Comparison of ENCODE assay signal across 9 mouse cellular contexts in genomic region chr15:85867696-85868095, GRCm38 (mm10). TPM values are rescaled to one million over a fixed set of nuclear protein-coding genes. Genes with fewer than 3 reads are reported as not detected.
DNase-seq lines count a peak whose midpoint lies in the region; ATAC-seq and TF ChIP-seq lines count a peak whose summit lies in the region.
"Had no signal": no experiment of that assay in that cellular context is flagged by ENCODE, and none has a peak within 500 bp of the region (broad histone marks: within the 10 kb centered on the region; RNA-seq: fewer than 3 reads in every experiment).

No protein-coding gene starts in this region.

- no peak overlapping the region for H3K9ac ChIP-seq in midbrain, embryonic 11.5 days (ENCODE audit: low read length)
- no peak overlapping the region for H3K9ac ChIP-seq in midbrain, embryonic 15.5 days
- H3K9ac ChIP-seq in intestine, embryonic 16.5 days (ENCODE audit: low read depth, low read length): no peak overlapping the region
- no peak overlapping the region for H3K9ac ChIP-seq in stomach, postnatal 0 days (ENCODE audit: low read length)
- H3K9ac ChIP-seq: neural tube, embryonic 13.5 days had no signal

- ATAC-seq in midbrain, embryonic 11.5 days (ENCODE audit: low FRiP score): peak; percentile 24; the same call in 1 of the 2 replicates
- no peak for ATAC-seq in midbrain, embryonic 15.5 days (replicated peaks)
- ATAC-seq in intestine, embryonic 16.5 days: peak; percentile 60
- ATAC-seq in stomach, postnatal 0 days (ENCODE audit: low FRiP score, low TSS enrichment): peak; percentile 59

- TF ChIP-seq POLR2A in cerebellum, adult 2 months (IDR thresholded peaks at IDR 0.05; ENCODE audit: borderline replicate concordance, insufficient read depth, low read length): no peak

- TF ChIP-seq EP300 in stomach, postnatal 0 days (optimal IDR thresholded peaks at IDR 0.05): no peak

- 70% methylated on average over 6 of the region's 6 CpGs for WGBS in midbrain, embryonic 11.5 days
- 51% methylated on average over 6 of the region's 6 CpGs for WGBS in midbrain, embryonic 15.5 days
- WGBS in cerebellum, adult 2 months: 29% methylated on average over 6 of the region's 6 CpGs
- WGBS in intestine, embryonic 16.5 days: 46% methylated on average over 6 of the region's 6 CpGs
- WGBS in limb, embryonic 10.5 days: 60% methylated on average over 6 of the region's 6 CpGs
- 40% methylated on average over 6 of the region's 6 CpGs for WGBS in stomach, postnatal 0 days

- H3K27me3 ChIP-seq in midbrain, embryonic 11.5 days (ENCODE audit: control insufficient read depth, insufficient read depth, low read length): no peaks in the 10 kb centered on the region
- H3K27me3 ChIP-seq in midbrain, embryonic 15.5 days (replicated peaks): no peaks in the 10 kb centered on the region
- H3K27me3 ChIP-seq in cerebellum, adult 2 months (ENCODE audit: control insufficient read depth, insufficient read depth, low read length): no peaks in the 10 kb centered on the region
- no peaks in the 10 kb centered on the region for H3K27me3 ChIP-seq in intestine, embryonic 16.5 days (replicated peaks; ENCODE audit: control insufficient read depth, insufficient read depth, low read length)
- no peaks in the 10 kb centered on the region for H3K27me3 ChIP-seq in limb, embryonic 10.5 days (ENCODE audit: low read depth, poor library complexity, severe bottlenecking)
- no peaks in the 10 kb centered on the region for H3K27me3 ChIP-seq in stomach, postnatal 0 days (ENCODE audit: control insufficient read depth, insufficient read depth, low read length)
- H3K27me3 ChIP-seq: neural tube, embryonic 13.5 days had no signal

- H3K4me2 ChIP-seq in midbrain, embryonic 11.5 days: no peak overlapping the region
- H3K4me2 ChIP-seq in midbrain, embryonic 15.5 days: no peak overlapping the region
- H3K4me2 ChIP-seq in intestine, embryonic 16.5 days (ENCODE audit: low read depth, low read length): no peak overlapping the region
- no peak overlapping the region for H3K4me2 ChIP-seq in stomach, postnatal 0 days (replicated peaks; ENCODE audit: low read depth)
- H3K4me2 ChIP-seq: neural tube, embryonic 13.5 days had no signal

- DNase-seq in midbrain, embryonic 11.5 days (ENCODE audit: low spot score, missing footprints): peak; percentile 91
- peak; percentile 76 to 77 for DNase-seq in cerebellum, adult 2 months
- DNase-seq in forelimb bud, embryonic 11.5 days (ENCODE audit: low read depth, low spot score): peak; percentile 65
- DNase-seq in limb, embryonic 10.5 days (ENCODE audit: low spot score): peak; percentile 69
- DNase-seq in natural killer cell, adult 2 months (ENCODE audit: low spot score in 2 of 2): peak; percentile 55 to 71
- peak; percentile 74 for DNase-seq in stomach, postnatal 0 days (ENCODE audit: low spot score)

- H3K4me1 ChIP-seq in midbrain, embryonic 11.5 days (ENCODE audit: control insufficient read depth, insufficient read depth, low read length): no peaks in the 10 kb centered on the region
- H3K4me1 ChIP-seq in midbrain, embryonic 15.5 days: no peaks in the 10 kb centered on the region
- H3K4me1 ChIP-seq in cerebellum, adult 2 months (ENCODE audit: control insufficient read depth, insufficient read depth, low read length): no peaks in the 10 kb centered on the region
- no peaks in the 10 kb centered on the region for H3K4me1 ChIP-seq in intestine, embryonic 16.5 days (ENCODE audit: control insufficient read depth, insufficient read depth, low read length)
- H3K4me1 ChIP-seq in limb, embryonic 10.5 days: no peaks in the 10 kb centered on the region
- H3K4me1 ChIP-seq in stomach, postnatal 0 days (replicated peaks; ENCODE audit: control insufficient read depth, insufficient read depth): no peaks in the 10 kb centered on the region
- H3K4me1 ChIP-seq: neural tube, embryonic 13.5 days had no signal

- TF ChIP-seq CTCF in cerebellum, adult 2 months (IDR thresholded peaks at IDR 0.05; ENCODE audit: borderline replicate concordance, insufficient read depth, low read depth, low read length): peak; percentile 99
- peak; percentile 98 for TF ChIP-seq CTCF in stomach, postnatal 0 days (IDR thresholded peaks at IDR 0.05; ENCODE audit: low read depth)

- H3K27ac ChIP-seq in midbrain, embryonic 11.5 days (ENCODE audit: low read depth, low read length): no peak overlapping the region
- H3K27ac ChIP-seq in midbrain, embryonic 15.5 days: no peak overlapping the region
- H3K27ac ChIP-seq in cerebellum, adult 2 months (ENCODE audit: insufficient read depth, low read length): no peak overlapping the region
- no peak overlapping the region for H3K27ac ChIP-seq in intestine, embryonic 16.5 days (ENCODE audit: low read length)
- H3K27ac ChIP-seq in limb, embryonic 10.5 days: no peak overlapping the region
- H3K27ac ChIP-seq in stomach, postnatal 0 days (replicated peaks): no peak overlapping the region
- H3K27ac ChIP-seq: neural tube, embryonic 13.5 days had no signal

- H3K4me3 ChIP-seq in midbrain, embryonic 11.5 days (ENCODE audit: low read depth, low read length): no peak overlapping the region
- H3K4me3 ChIP-seq in midbrain, embryonic 15.5 days: no peak overlapping the region
- no peak overlapping the region for H3K4me3 ChIP-seq in cerebellum, adult 2 months (replicated peaks; ENCODE audit: insufficient read depth, low read depth, low read length)
- no peak overlapping the region for H3K4me3 ChIP-seq in intestine, embryonic 16.5 days (ENCODE audit: low read length)
- no peak overlapping the region for H3K4me3 ChIP-seq in limb, embryonic 10.5 days
- no peak overlapping the region for H3K4me3 ChIP-seq in stomach, postnatal 0 days (ENCODE audit: low read depth, low read length)
- H3K4me3 ChIP-seq: neural tube, embryonic 13.5 days had no signal

- peaks cover 38% of the 10 kb centered on the region for H3K36me3 ChIP-seq in midbrain, embryonic 11.5 days (ENCODE audit: control insufficient read depth, insufficient read depth, low read length)
- no peaks in the 10 kb centered on the region for H3K36me3 ChIP-seq in midbrain, embryonic 15.5 days (replicated peaks)
- peaks cover 28% of the 10 kb centered on the region for H3K36me3 ChIP-seq in intestine, embryonic 16.5 days (ENCODE audit: control insufficient read depth, insufficient read depth, low read length)
- peaks cover 100% of the 10 kb centered on the region for H3K36me3 ChIP-seq in limb, embryonic 10.5 days
- H3K36me3 ChIP-seq in stomach, postnatal 0 days (ENCODE audit: control insufficient read depth, insufficient read depth, low read length): peaks cover 31% of the 10 kb centered on the region

- no peaks in the 10 kb centered on the region for H3K9me3 ChIP-seq in midbrain, embryonic 11.5 days (ENCODE audit: control insufficient read depth, low read length)
- no peaks in the 10 kb centered on the region for H3K9me3 ChIP-seq in midbrain, embryonic 15.5 days
- H3K9me3 ChIP-seq in intestine, embryonic 16.5 days (ENCODE audit: control insufficient read depth, low read length): no peaks in the 10 kb centered on the region
- no peaks in the 10 kb centered on the region for H3K9me3 ChIP-seq in limb, embryonic 10.5 days (replicated peaks)
- H3K9me3 ChIP-seq in stomach, postnatal 0 days (ENCODE audit: control insufficient read depth, low read length): no peaks in the 10 kb centered on the region
- H3K9me3 ChIP-seq: neural tube, embryonic 13.5 days had no signal

RNA-seq across cellular contexts. Expression of gene Gtse1, which starts 8.2 kb away (rescaled TPM):
- 38.6 and 43.7 TPM in 2 replicates for polyA plus RNA-seq in midbrain, embryonic 11.5 days (2014; fragmentation: Nextera tagmentation; extraction: Ambion mirVana)
- 4.2 and 5.3 TPM in 2 replicates for polyA plus RNA-seq in midbrain, embryonic 15.5 days (2015; fragmentation: Nextera tagmentation; extraction: Ambion mirVana)
- 0.64 and 0.79 TPM in 2 replicates for polyA plus RNA-seq in cerebellum, adult 2 months (2012; rRNA removed)
- 20.0 and 22.9 TPM in 2 replicates for polyA plus RNA-seq in intestine, embryonic 16.5 days (2015; fragmentation: Nextera tagmentation; extraction: Ambion mirVana)
- polyA plus RNA-seq in limb, embryonic 10.5 days (2016; fragmentation: Nextera tagmentation; extraction: Ambion mirVana): 55.4 and 56.1 TPM in 2 replicates
- 5.0 and 6.5 TPM in 2 replicates for polyA plus RNA-seq in stomach, postnatal 0 days (2015; fragmentation: Nextera tagmentation; extraction: Ambion mirVana)

RNA-seq across cellular contexts. Expression of gene Trmu, which starts 11.4 kb away (rescaled TPM):
- 29.9 and 33.5 TPM in 2 replicates for polyA plus RNA-seq in midbrain, embryonic 11.5 days (2014; fragmentation: Nextera tagmentation; extraction: Ambion mirVana)
- polyA plus RNA-seq in midbrain, embryonic 15.5 days (2015; fragmentation: Nextera tagmentation; extraction: Ambion mirVana): 58.8 and 63.4 TPM in 2 replicates
- 72.9 and 73.4 TPM in 2 replicates for polyA plus RNA-seq in cerebellum, adult 2 months (2012; rRNA removed)
- polyA plus RNA-seq in intestine, embryonic 16.5 days (2015; fragmentation: Nextera tagmentation; extraction: Ambion mirVana): 36.7 and 37.3 TPM in 2 replicates
- polyA plus RNA-seq in limb, embryonic 10.5 days (2016; fragmentation: Nextera tagmentation; extraction: Ambion mirVana): 40.8 and 42.7 TPM in 2 replicates
- 21.2 and 21.5 TPM in 2 replicates for polyA plus RNA-seq in stomach, postnatal 0 days (2015; fragmentation: Nextera tagmentation; extraction: Ambion mirVana)

RNA-seq across cellular contexts. Expression of gene Ttc38, which starts 35.6 kb away (rescaled TPM):
- 1.9 and 2.4 TPM in 2 replicates for polyA plus RNA-seq in midbrain, embryonic 11.5 days (2014; fragmentation: Nextera tagmentation; extraction: Ambion mirVana)
- 3.3 and 3.6 TPM in 2 replicates for polyA plus RNA-seq in midbrain, embryonic 15.5 days (2015; fragmentation: Nextera tagmentation; extraction: Ambion mirVana)
- 5.1 and 6.1 TPM in 2 replicates for polyA plus RNA-seq in cerebellum, adult 2 months (2012; rRNA removed)
- polyA plus RNA-seq in intestine, embryonic 16.5 days (2015; fragmentation: Nextera tagmentation; extraction: Ambion mirVana): 13.4 and 15.1 TPM in 2 replicates
- polyA plus RNA-seq in limb, embryonic 10.5 days (2016; fragmentation: Nextera tagmentation; extraction: Ambion mirVana): 2.8 and 3.9 TPM in 2 replicates
- polyA plus RNA-seq in stomach, postnatal 0 days (2015; fragmentation: Nextera tagmentation; extraction: Ambion mirVana): 15.6 and 18.0 TPM in 2 replicates

RNA-seq across cellular contexts. Expression of gene Pkdrej, which starts 46.2 kb away (rescaled TPM):
- polyA plus RNA-seq in midbrain, embryonic 11.5 days (2014; fragmentation: Nextera tagmentation; extraction: Ambion mirVana): 0.07 and 0.15 TPM in 2 replicates
- 0.05 and 0.10 TPM in 2 replicates for polyA plus RNA-seq in midbrain, embryonic 15.5 days (2015; fragmentation: Nextera tagmentation; extraction: Ambion mirVana)
- polyA plus RNA-seq in cerebellum, adult 2 months (2012; rRNA removed): 0.21 and 0.25 TPM in 2 replicates
- 0.17 and 0.18 TPM in 2 replicates for polyA plus RNA-seq in intestine, embryonic 16.5 days (2015; fragmentation: Nextera tagmentation; extraction: Ambion mirVana)
- polyA plus RNA-seq in limb, embryonic 10.5 days (2016; fragmentation: Nextera tagmentation; extraction: Ambion mirVana): 0.03 and 0.05 TPM in 2 replicates
- 0.21 and 0.27 TPM in 2 replicates for polyA plus RNA-seq in stomach, postnatal 0 days (2015; fragmentation: Nextera tagmentation; extraction: Ambion mirVana)

RNA-seq across cellular contexts. Expression of gene Cdpf1, which starts 56.2 kb away (rescaled TPM):
- polyA plus RNA-seq in midbrain, embryonic 11.5 days (2014; fragmentation: Nextera tagmentation; extraction: Ambion mirVana): 18.1 and 21.8 TPM in 2 replicates
- 21.3 and 25.6 TPM in 2 replicates for polyA plus RNA-seq in midbrain, embryonic 15.5 days (2015; fragmentation: Nextera tagmentation; extraction: Ambion mirVana)
- 21.6 and 24.1 TPM in 2 replicates for polyA plus RNA-seq in cerebellum, adult 2 months (2012; rRNA removed)
- polyA plus RNA-seq in intestine, embryonic 16.5 days (2015; fragmentation: Nextera tagmentation; extraction: Ambion mirVana): 58.2 and 62.2 TPM in 2 replicates
- polyA plus RNA-seq in limb, embryonic 10.5 days (2016; fragmentation: Nextera tagmentation; extraction: Ambion mirVana): 35.2 and 35.6 TPM in 2 replicates
- 38.8 and 40.2 TPM in 2 replicates for polyA plus RNA-seq in stomach, postnatal 0 days (2015; fragmentation: Nextera tagmentation; extraction: Ambion mirVana)
